Mouse (Mus musculus): ENCODE data around the gene Fam120b.

DNA sequence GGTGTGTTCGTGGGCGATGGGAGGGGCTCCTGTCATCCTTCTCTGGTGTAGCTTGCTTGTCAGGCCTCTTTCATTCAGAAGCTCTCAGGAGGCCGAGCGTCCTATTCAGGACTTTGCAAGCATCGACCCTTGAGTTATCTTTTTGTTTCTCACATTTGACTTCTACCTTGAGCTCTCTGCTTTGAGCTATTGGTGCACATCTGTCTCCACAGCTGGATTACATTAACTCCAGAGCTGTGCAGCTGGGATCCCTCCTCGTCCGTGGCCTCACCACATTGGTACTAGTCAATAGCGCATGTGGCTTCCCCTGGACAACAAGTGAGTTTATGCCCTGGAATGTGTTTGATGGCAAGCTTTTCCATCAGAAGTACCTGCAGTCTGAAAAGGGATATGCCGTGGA lies 26.7 kb downstream of the Fam120b start:
- TF ChIP-seq CTCF (IDR thresholded peaks at IDR 0.05; ENCODE audit: low read depth, low read length): no peak
- TF ChIP-seq GATA1 (IDR thresholded peaks at IDR 0.05; ENCODE audit: borderline replicate concordance, low read length): no peak
- TF ChIP-seq TAL1 (conservative IDR thresholded peaks at IDR 0.05; ENCODE audit: low read depth, low read length): no peak

Measured in G1E (cell line).